Mouse (Mus musculus) skeletal muscle tissue, adult 2 months (tissue): Measurements from ENCODE around the gene Tm9sf4.

ENCODE experiments used
- DNase-seq: peaks from one replicate; pipeline ENCODE4 v3.0.0-alpha.2; 2012; ENCODE audit warnings: low read depth, low spot score

Gene Tm9sf4

GRCm38 (mm10) chr2:153214771-153215259, 53.7 kb downstream of the Tm9sf4 start:
- DNase-seq = no peak

- DNase-seq = no peak
Measured at GRCm38 (mm10) chr2:153215421-153215820, 54.3 kb downstream of the Tm9sf4 start.

GRCm38 (mm10) chr2:153217826-153218340, 56.8 kb downstream of the Tm9sf4 start:
- DNase-seq = no peak

GRCm38 (mm10) chr2:153218516-153218915, 57.4 kb downstream of the Tm9sf4 start:
- no peak for DNase-seq

- DNase-seq = no peak
Measured at GRCm38 (mm10) chr2:153221620-153222019, 60.5 kb downstream of the Tm9sf4 start.

- no peak for DNase-seq
Measured at GRCm38 (mm10) chr2:153222130-153222529, 61.0 kb downstream of the Tm9sf4 start.

GRCm38 (mm10) chr2:153222566-153222965, 61.5 kb downstream of the Tm9sf4 start:
- no peak for DNase-seq

GRCm38 (mm10) chr2:153224946-153225594, 64.0 kb downstream of the Tm9sf4 start, which contains the start of gene Tspyl3:
Gene Tspyl3 (minus strand): TSS chr2:153225441.
- no peak for DNase-seq

- DNase-seq = no peak
Measured at GRCm38 (mm10) chr2:153225595-153225953, 64.5 kb downstream of the Tm9sf4 start.

- DNase-seq = no peak
Measured at GRCm38 (mm10) chr2:153227959-153228358, 66.9 kb downstream of the Tm9sf4 start.

- DNase-seq = no peak
Measured at GRCm38 (mm10) chr2:153228523-153228922, 67.4 kb downstream of the Tm9sf4 start.

- no peak for DNase-seq
Measured at GRCm38 (mm10) chr2:153237193-153237592, 76.1 kb downstream of the Tm9sf4 start.

GRCm38 (mm10) chr2:153237891-153238290, 76.8 kb downstream of the Tm9sf4 start:
- no peak for DNase-seq

GRCm38 (mm10) chr2:153238406-153238805, 77.3 kb downstream of the Tm9sf4 start:
- no peak for DNase-seq

GRCm38 (mm10) chr2:153239021-153239859, 78.1 kb downstream of the Tm9sf4 start:
- DNase-seq = no peak

GRCm38 (mm10) chr2:153239860-153240480, 78.9 kb downstream of the Tm9sf4 start:
- no peak for DNase-seq

GRCm38 (mm10) chr2:153240701-153241235, 79.7 kb downstream of the Tm9sf4 start:
- DNase-seq = no peak

GRCm38 (mm10) chr2:153241250-153242014, 80.3 kb downstream of the Tm9sf4 start, which contains the start of the genes Plagl2 and Pofut1:
Gene Plagl2 (minus strand): TSS chr2:153241426.
Gene Pofut1 (plus strand): TSS chr2:153241533.
- peak; percentile 81 for DNase-seq

- no peak for DNase-seq
Measured at GRCm38 (mm10) chr2:153242156-153242555, 81.1 kb downstream of the Tm9sf4 start.

GRCm38 (mm10) chr2:153249751-153250150, 88.6 kb downstream of the Tm9sf4 start:
- no peak for DNase-seq

- no peak for DNase-seq
Measured at GRCm38 (mm10) chr2:153256604-153257003, 95.5 kb downstream of the Tm9sf4 start.
